Mouse (Mus musculus) ES-CJ7 (cell line): ENCODE results near the gene Maml2.

ENCODE experiments used
- DNase-seq: peaks from one replicate; pipeline ENCODE4 v3.0.0; 2011; ENCODE audit warnings: low read depth, low spot score

The Maml2 gene

GRCm38 (mm10) chr9:13563475-13564414, 266.0 kb downstream of the Maml2 start:
- DNase-seq = no peak

GRCm38 (mm10) chr9:13565343-13566019, 267.7 kb downstream of the Maml2 start:
- DNase-seq = no peak

- no peak for DNase-seq
These were observed 268.6 kb downstream of the Maml2 start for GRCm38 (mm10) chr9:13566154-13566885.

- DNase-seq = no peak
These were observed 271.3 kb downstream of the Maml2 start for GRCm38 (mm10) chr9:13569023-13569422.

- DNase-seq = peak; percentile 7
These were observed 275.1 kb downstream of the Maml2 start for GRCm38 (mm10) chr9:13572847-13573246.

GRCm38 (mm10) chr9:13574059-13574458, 276.3 kb downstream of the Maml2 start:
- no peak for DNase-seq

- no peak for DNase-seq
These were observed 277.2 kb downstream of the Maml2 start for GRCm38 (mm10) chr9:13574913-13575312.

- no peak for DNase-seq
These were observed 279.4 kb downstream of the Maml2 start for GRCm38 (mm10) chr9:13577150-13577549.

GRCm38 (mm10) chr9:13581184-13581583, 283.4 kb downstream of the Maml2 start:
- DNase-seq = no peak

GRCm38 (mm10) chr9:13583952-13584351, 286.2 kb downstream of the Maml2 start:
- DNase-seq = no peak

- no peak for DNase-seq
These were observed 286.7 kb downstream of the Maml2 start for GRCm38 (mm10) chr9:13584435-13584834.

- DNase-seq = no peak
These were observed 289.6 kb downstream of the Maml2 start for GRCm38 (mm10) chr9:13587085-13587933.

GRCm38 (mm10) chr9:13588786-13589185, 291.0 kb downstream of the Maml2 start:
- no peak for DNase-seq

GRCm38 (mm10) chr9:13592701-13593100, 294.9 kb downstream of the Maml2 start:
- DNase-seq = no peak

- no peak for DNase-seq
These were observed 300.0 kb downstream of the Maml2 start for GRCm38 (mm10) chr9:13597736-13598135.

- no peak for DNase-seq
These were observed 301.0 kb downstream of the Maml2 start for GRCm38 (mm10) chr9:13598596-13599333.

- DNase-seq = no peak
These were observed 301.5 kb downstream of the Maml2 start for GRCm38 (mm10) chr9:13599334-13599614.

- no peak for DNase-seq
These were observed 302.0 kb downstream of the Maml2 start for GRCm38 (mm10) chr9:13599800-13600199.

- DNase-seq = no peak
These were observed 304.0 kb downstream of the Maml2 start for GRCm38 (mm10) chr9:13601729-13602128.

GRCm38 (mm10) chr9:13603533-13604143, 305.9 kb downstream of the Maml2 start:
- DNase-seq = no peak
